In the genomic region with DNA sequence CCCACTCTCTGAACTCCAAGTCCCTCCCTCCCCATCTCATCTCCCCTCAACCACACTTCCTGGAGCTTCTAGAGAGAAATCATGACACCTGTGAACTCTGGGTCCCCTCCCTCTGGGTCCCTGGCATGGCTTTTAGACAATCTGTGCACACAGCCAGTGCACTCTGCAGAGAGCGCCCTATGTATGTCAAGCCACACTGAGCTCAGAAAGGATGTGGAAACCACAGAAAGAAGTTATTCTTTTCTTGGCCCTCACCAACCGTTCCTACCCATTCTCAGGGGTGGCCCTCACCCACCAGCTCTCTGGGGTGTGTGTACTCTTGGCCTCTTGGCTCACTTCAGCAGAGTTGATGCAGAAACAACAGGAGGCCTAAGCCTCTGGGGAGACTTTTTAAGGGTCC, we compare ENCODE assay signal across 15 mouse cellular contexts. TPM values are rescaled to one million over a fixed set of nuclear protein-coding genes. Genes with fewer than 3 reads are reported as not detected.
A peak's percentile ranks its signal among the peaks of the same experiment; 100 is the strongest.
DNase-seq lines count a peak whose midpoint lies in the region; ATAC-seq and TF ChIP-seq lines count a peak whose summit lies in the region.
"Had no signal": no experiment of that assay in that cellular context is flagged by ENCODE, and none has a peak within 500 bp of the region (broad histone marks: within the 10 kb centered on the region; RNA-seq: fewer than 3 reads in every experiment).

No protein-coding gene starts in this region.

- peak; percentile 40 for DNase-seq in lung, postnatal 36 days
- DNase-seq in lung, postnatal 0 days (ENCODE audit: low spot score), result no peak
- peak; percentile 52 to 66 for DNase-seq in spleen, adult 18-20 months
- peak; percentile 78 to 91 for DNase-seq in thymus, postnatal 36 days
- DNase-seq in frontal cortex, adult 2 months (ENCODE audit: extremely low spot score in 1 of 2, low spot score in 1 of 2), result no peak
- DNase-seq in cerebellum, adult 11-12 months, result no peak
- no peak for DNase-seq in layer of hippocampus, postnatal 10 days (ENCODE audit: low spot score in 2 of 2)
- DNase-seq: cerebellum, adult 2 months had no signal

- no peak overlapping the region for H3K27ac ChIP-seq in lung, postnatal 0 days (ENCODE audit: low read length)
- H3K27ac ChIP-seq: hindbrain, embryonic 12.5 days; liver, embryonic 15.5 days had no signal

- H3K4me3 ChIP-seq in lung, postnatal 0 days (ENCODE audit: low read depth, low read length), result no peak overlapping the region
- H3K4me3 ChIP-seq: hindbrain, embryonic 12.5 days; liver, embryonic 15.5 days; myocyte had no signal

- H3K4me1 ChIP-seq in lung, postnatal 0 days (ENCODE audit: insufficient read depth, low read depth, low read length), result no peaks in the 10 kb centered on the region

- no peaks in the 10 kb centered on the region for H3K9me3 ChIP-seq in lung, postnatal 0 days (ENCODE audit: low read length)
- H3K9me3 ChIP-seq: hindbrain, embryonic 12.5 days; liver, embryonic 15.5 days had no signal

- no peak for ATAC-seq in lung, postnatal 0 days
- ATAC-seq in common myeloid progenitor, adult 5-6 weeks (replicated peaks; ENCODE audit: low read depth, poor library complexity, severe bottlenecking), result peak; percentile 15

- H3K4me2 ChIP-seq in lung, postnatal 0 days (replicated peaks; ENCODE audit: low read depth, low read length), result no peak overlapping the region
- H3K4me2 ChIP-seq: hindbrain, embryonic 12.5 days; liver, embryonic 15.5 days had no signal

- no peak for TF ChIP-seq CTCF in lung, postnatal 0 days (IDR thresholded peaks at IDR 0.05)

- no peaks in the 10 kb centered on the region for H3K36me3 ChIP-seq in lung, postnatal 0 days (ENCODE audit: insufficient read depth, low read length)
- H3K36me3 ChIP-seq: hindbrain, embryonic 12.5 days; liver, embryonic 15.5 days had no signal

- no peak overlapping the region for H3K9ac ChIP-seq in lung, postnatal 0 days (replicated peaks; ENCODE audit: low read depth)
- H3K9ac ChIP-seq: hindbrain, embryonic 12.5 days; liver, embryonic 15.5 days had no signal

- no peak for TF ChIP-seq EP300 in lung, postnatal 0 days (IDR thresholded peaks at IDR 0.05)

- WGBS in lung, postnatal 0 days, result 71% methylated on average over 2 of the region's 2 CpGs

- no peaks in the 10 kb centered on the region for H3K27me3 ChIP-seq in lung, postnatal 0 days (replicated peaks; ENCODE audit: insufficient read depth, low read length)
- H3K27me3 ChIP-seq: liver, embryonic 15.5 days had no signal

RNA-seq across cellular contexts. Expression of gene Gm1043, which starts 40.4 kb away (rescaled TPM):
- polyA plus RNA-seq in lung, postnatal 0 days (2015; fragmentation: Nextera tagmentation; extraction: Ambion mirVana), result not detected in 2 replicates
- total RNA-seq in common myeloid progenitor, adult 5-6 weeks (2017), result not detected in 2 replicates
- polyA plus RNA-seq in frontal cortex, adult 2 months (2012; rRNA removed), result 13.7 and 15.6 TPM in 2 replicates
- total RNA-seq in layer of hippocampus, postnatal 10 days (2021), result 10 to 100 TPM; 16.5 to 18.4 TPM
- total RNA-seq: ES-E14 had no signal
- polyA plus RNA-seq: kidney, embryonic 14.5 days; liver, embryonic 15.5 days; myocyte had no signal

RNA-seq across cellular contexts. Expression of gene Wfs1, which starts 55.8 kb away (rescaled TPM):
- polyA plus RNA-seq in lung, postnatal 0 days (2015; fragmentation: Nextera tagmentation; extraction: Ambion mirVana), result 6.5 and 7.2 TPM in 2 replicates
- total RNA-seq in common myeloid progenitor, adult 5-6 weeks (2017), result 0.64 and 1.4 TPM in 2 replicates
- polyA plus RNA-seq in frontal cortex, adult 2 months (2012; rRNA removed), result 56.5 and 65.1 TPM in 2 replicates
- total RNA-seq in layer of hippocampus, postnatal 10 days (2021), result 10 to 100 TPM; 65.9 to 91.7 TPM
- total RNA-seq: megakaryocyte-erythroid progenitor cell, adult 5-6 weeks had no signal

Comparison
In these comparisons a context has a peak if more than half of its experiments do, and no peak if none do; other contexts are left out.
1. DNase-seq: peak in lung, postnatal 36 days (single experiment), spleen, adult 18-20 months (2 of 2) and thymus, postnatal 36 days (2 of 2); none in lung, postnatal 0 days (single experiment), frontal cortex, adult 2 months (0 of 2), cerebellum, adult 11-12 months (single experiment) and layer of hippocampus, postnatal 10 days (0 of 2).
2. RNA of gene Gm1043, which starts 40.4 kb away (total RNA-seq): 16.5 to 18.4 TPM in layer of hippocampus, postnatal 10 days; not detected in common myeloid progenitor, adult 5-6 weeks; every median in the first group is over 10 times any median in the second.
3. RNA of gene Wfs1, which starts 55.8 kb away (total RNA-seq): 65.9 to 91.7 TPM in layer of hippocampus, postnatal 10 days; 0.64 to 1.4 TPM in common myeloid progenitor, adult 5-6 weeks; every median in the first group is over 10 times any median in the second.